Mouse (Mus musculus): ENCODE measurements at regions not wholly inside any gene's neighbourhood (a gene's known extent, or its start where the extent isn't known, plus 50 kb on each side); places are given as distances from the start of the nearest gene placed in this dataset.
"Not testable (repeated sequence)": the region's sequence is repeated elsewhere in the genome, so short reads cannot be mapped to it uniquely, and the experiment has no call there.

DNA sequence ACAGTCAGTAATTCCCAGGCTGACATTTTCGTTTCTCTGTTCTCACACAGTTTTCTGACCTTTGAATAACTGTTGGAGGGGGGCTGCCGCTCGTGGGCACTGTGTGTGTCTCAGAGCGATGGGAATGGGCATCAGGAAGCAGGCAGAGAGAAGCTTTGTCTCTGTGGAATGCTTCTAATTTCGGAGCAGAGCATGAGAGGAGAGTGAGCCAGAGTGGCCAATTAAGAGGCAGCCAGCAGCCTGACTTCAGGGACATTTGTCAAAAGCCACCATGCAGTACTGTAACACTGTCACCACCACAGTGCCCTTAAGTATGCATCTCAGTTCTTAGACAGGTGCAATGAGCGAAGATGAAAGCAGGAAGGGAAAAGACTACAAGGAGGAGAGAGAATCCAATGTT is 592.1 kb downstream of the Dcdc2c start:
- no peak for DNase-seq

DNA sequence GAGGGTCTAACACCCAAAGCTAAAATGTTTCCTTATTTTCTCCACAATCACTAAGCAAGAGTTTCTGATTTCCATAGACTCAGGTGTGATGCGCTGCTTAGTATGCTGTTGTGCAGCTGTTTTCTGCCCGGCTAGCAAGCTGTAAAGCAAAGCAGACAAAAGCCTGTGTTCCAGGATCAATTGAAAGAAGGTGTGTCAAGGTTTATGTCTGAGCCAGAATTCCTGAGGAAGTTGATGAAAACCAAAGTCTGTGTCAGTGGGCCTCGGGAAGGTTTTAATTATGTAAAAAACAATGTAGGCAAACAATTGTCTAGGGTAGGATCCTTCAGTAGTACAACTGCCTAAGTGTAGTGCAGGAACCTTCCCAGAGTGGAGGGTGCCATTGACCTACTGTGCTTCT is 604.6 kb downstream of the Dcdc2c start:
- no peak for DNase-seq

DNA sequence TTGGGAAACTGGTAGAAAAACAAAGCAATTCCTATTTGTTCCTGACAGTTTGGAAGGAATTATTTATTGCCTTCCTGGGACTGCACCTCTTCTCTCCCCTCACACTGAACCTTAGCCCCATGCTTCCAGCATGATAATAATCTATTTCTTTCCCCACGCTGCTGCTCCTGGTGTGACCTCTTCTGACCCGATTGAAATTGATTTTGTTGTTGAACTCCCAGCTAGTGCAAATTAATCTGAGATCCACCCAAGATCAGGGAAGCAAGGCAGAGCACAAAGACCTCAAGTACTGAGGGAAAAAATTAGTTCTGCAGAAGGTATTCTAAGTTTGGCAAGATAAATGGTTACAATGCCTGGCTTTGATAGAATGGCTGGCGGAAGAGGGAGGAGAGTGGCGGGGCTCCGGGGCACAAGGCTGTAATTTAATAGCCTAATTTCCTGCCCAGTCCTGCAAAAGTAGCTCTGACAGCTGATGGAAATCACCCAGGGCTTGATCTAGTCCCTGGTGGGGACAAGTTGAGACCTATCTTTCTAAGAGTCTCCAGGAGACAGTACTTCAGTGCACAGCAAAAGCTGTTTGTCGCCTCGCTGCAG is 604.6 kb upstream of the Sox11 start:
- no peak for DNase-seq

DNA sequence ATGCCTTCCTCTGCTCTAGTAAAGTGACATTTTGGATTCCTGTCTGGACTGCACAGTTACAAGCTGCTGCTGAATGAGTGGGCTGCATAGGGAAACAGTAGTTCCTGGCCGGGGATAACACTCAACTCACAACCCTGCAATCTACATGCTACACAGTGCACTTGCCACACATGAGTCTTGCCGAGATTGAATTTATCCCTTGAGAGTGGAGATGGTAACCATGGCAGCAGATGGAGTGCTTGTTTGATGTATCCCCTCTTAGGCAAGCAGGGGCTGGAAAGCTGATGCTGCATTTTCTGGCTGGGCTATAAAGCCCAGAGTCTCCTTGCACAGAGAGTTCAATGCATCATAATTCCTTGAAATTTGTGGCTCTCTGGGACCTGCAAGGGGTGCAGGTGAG is 603.0 kb upstream of the Sox11 start:
- DNase-seq = no peak

DNA sequence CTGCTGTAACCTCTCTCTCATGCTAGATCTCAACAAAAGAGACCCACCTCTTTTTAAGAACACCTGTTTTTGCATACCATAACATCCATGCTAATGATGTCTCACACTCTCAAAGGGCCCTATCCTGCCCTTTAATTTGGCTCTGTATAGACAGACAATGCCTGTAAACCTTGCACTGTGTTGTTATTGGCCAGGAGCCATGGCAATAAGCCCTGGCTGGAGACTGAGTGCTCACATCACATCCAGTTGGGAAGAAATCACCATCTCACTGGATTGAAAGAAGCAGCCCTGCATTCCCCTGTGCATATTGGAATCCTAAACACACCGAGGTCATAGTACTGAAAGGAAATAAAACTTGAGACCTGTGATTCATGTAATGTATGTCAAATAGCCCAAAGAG is 598.7 kb upstream of the Sox11 start:
- DNase-seq = peak in 1 of 2 experiments; percentile 10

DNA sequence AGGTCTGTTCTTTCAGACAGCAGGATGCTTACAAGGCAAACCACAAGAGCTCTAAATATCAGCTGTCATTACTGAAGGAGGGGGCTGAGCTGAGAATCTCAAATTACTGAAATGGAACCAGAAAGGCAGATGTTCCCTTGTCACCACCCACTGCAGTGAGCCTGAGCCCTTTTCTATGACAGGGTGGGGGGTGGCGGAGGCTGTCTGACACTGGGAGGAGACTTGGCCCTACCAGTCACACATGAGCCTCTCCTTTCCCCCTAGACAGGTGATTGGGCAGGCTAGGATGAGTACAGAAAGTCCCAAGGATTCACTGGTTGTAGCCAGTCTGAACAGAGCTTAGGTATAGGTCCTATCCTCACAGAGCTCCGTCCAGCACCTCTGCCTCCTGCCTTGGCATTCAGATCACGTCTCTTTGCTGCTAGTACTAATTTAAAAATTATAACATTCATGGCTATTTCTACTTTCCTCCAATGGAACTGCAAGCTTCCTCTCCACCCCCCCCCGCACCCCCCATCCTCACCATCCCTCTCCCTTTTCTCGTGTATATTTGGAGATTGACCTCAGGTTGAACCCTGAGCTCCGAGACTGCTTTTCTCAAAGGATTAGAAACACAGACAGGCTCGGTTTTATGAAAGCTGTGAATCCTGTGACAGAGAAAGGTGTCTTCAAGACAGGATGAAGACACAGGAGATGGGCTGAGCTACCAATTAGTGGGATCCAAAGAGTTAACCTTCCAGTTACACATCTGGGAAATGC is 590.2 kb upstream of the Sox11 start:
- peak in 1 of 2 experiments; percentile 6 for DNase-seq

GRCm38 (mm10) chr12:27928366-27928963 is 586.1 kb upstream of the Sox11 start:
- DNase-seq = peak in 1 of 2 experiments; percentile 2

GRCm38 (mm10) chr12:27926730-27927129 is 584.4 kb upstream of the Sox11 start:
- no peak for DNase-seq

DNA sequence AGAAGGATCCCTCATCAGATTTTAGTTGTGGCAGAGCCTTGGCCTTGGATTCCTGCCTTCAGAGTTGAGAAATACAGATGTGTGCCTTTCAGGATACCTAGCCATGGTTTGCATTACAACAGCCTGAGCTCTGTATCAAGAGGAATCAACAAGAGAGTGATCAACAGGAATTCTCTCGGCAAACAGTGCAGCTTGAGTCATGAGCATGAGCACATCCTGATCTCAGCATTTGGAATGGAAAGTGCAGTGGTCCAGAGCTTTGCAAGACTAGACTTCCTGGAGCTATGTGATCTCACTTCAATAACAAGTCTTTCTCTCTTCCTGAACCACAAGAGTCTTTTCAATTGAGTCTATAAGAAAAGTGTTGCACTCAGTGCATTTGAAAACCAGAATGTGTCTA is 578.2 kb upstream of the Sox11 start:
- DNase-seq = no peak

- no peak for DNase-seq
These were observed 574.1 kb upstream of the Sox11 start for GRCm38 (mm10) chr12:27916401-27916920.

DNA sequence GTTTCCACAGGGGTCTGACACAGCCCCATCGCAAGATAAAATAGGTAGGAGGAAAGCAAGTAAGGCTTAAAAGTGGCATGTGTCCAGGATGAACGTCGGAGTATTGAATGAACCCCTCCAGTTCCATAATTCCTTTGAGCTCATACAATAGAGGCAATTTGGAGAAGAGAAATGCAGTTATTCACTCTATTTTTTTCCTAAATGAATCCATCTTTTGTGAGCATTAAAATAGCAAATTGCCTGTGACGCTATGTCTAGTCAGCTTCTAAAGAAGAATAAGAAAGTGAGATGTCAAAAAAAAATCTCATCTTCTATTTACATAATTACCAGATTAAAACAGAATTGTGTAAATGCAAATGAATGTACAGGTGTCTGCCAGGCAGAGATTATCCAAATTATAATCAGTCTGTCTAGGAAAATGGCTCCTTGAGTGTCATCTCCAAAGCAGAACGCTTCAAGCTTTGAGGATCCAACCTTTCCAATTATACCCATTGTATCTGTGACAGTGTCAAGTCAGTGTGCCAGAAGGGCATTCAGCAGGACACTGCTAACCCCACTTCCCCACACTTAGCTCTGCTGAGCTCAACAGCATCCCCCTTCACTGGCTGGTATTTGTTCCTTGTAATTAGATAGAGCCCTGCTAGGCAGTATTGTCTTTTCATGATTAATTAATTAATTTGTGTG is 567.2 kb upstream of the Sox11 start:
- no peak for DNase-seq

GRCm38 (mm10) chr12:27896682-27897081 is 554.3 kb upstream of the Sox11 start:
- DNase-seq = not testable (repeated sequence)

GRCm38 (mm10) chr12:27881720-27882119 is 539.3 kb upstream of the Sox11 start:
- no peak for DNase-seq

- no peak for DNase-seq
These were observed 524.0 kb upstream of the Sox11 start for GRCm38 (mm10) chr12:27866421-27866820.

DNA sequence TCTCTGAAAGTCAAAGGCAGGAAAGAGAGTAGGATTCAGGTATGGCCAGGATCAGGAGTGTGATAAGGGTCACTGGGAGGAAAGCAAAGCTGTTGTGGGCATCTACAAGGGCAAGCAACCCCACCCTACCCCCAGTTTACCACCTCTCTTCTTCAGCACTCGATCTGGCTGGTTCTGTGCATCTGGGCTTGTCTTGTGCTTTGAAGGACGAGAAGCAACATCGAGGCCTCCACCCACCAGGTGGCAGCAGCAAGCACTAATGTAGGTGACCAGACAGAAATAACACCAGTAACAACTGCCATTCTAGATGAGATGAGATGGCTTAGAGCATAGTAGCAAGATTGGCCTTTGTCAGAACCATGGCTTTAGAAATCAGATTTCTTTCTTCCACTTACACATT is 507.2 kb upstream of the Sox11 start:
- peak; percentile 25 to 28 for DNase-seq

- DNase-seq = no peak
These were observed 506.7 kb upstream of the Sox11 start for GRCm38 (mm10) chr12:27849099-27849498.

DNA sequence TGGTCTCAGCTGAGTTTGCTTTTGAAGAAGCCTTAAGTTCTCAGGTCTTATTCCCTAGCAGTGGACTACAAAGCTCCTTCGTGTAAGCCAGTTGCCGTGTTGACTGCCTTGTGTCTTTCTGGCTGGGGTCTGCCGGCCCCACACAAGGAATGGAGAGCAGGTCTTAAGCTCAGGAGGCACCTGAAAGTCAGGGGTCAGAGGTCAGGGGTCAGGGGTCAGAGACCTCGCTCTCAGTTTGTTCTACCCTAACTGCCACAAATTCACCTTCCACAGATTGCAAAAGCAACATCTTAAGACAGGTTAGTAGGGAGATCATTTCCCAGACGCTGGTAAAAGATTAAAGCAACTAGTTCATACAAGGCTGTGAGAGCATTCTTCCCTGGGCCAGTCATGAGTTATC is 505.8 kb upstream of the Sox11 start:
- DNase-seq = no peak

DNA sequence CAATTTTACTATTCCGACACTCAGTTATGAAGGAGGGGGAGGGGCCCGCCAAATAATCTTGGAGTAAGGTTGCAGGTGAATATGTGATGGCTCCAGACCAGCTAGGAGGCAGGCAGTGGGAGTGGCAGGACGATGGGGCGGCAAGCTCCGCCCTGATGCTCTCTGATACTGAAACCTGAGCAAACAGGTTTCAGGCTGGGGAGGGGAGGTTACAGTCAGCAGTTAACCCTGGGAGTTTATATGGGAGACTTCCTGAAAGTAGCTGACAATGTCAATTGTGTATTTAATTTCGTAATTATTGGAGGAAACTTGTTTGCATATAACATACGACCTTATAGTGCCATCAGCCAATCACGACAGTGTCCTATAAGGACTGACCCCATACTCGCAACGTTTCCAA is 505.0 kb upstream of the Sox11 start:
- no peak for DNase-seq

- no peak for DNase-seq
These were observed 502.6 kb upstream of the Sox11 start for GRCm38 (mm10) chr12:27844958-27845357.

- DNase-seq = no peak
These were observed 496.6 kb upstream of the Sox11 start for GRCm38 (mm10) chr12:27838955-27839354.

DNA sequence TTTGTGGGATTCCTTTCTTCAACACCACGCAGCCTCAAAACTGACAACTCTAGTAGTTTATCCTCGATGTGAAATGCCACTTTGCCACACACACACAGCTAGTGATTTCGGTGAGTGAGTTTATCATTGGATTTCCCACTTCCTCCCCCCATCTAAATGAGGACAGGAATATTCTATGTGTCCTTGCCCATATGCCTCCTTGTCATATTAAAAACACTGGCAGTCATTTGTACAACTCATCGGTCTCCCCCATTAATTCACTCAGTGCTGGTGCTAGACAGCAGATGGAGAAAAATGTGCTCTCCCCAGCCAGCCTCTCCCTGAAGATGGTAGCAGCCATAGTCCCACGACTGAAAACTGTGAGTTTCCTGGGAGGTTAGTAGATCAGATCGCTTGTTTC is 496.0 kb upstream of the Sox11 start:
- DNase-seq = no peak

GRCm38 (mm10) chr12:27826208-27826607 is 483.8 kb upstream of the Sox11 start:
- DNase-seq = no peak

DNA sequence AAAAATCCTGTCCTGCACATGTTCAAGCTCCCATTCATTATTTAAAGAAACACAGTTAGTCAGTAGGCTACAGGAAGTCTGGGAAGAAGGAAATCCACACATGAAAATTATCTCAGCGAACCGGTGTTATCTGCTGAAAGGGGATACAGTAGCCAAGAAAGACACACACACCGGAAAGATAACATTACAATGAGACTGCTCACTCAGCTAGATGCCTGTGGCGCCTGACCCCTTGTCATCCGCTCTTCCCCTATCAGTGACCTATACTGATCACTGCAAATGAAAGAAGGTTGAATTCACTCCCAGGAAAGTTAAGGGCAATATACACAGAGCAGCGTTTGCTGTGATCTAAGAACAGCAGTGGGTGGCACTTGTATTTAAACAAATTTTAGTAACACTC is 481.0 kb upstream of the Sox11 start:
- DNase-seq = no peak

All from cerebellum, postnatal 14 days (tissue).